ENCODE assay signal across 19 mouse cellular contexts in genomic region chr14:34451872-34452271, GRCm38 (mm10).
"Had no signal": no experiment of that assay in that cellular context is flagged by ENCODE, and none has a peak within 500 bp of the region (broad histone marks: within the 10 kb centered on the region; RNA-seq: fewer than 3 reads in every experiment).

No protein-coding gene starts in this region.

- H3K9ac ChIP-seq: liver, embryonic 15.5 days; liver, postnatal 0 days; lung, embryonic 15.5 days; midbrain, embryonic 12.5 days; neural tube, embryonic 12.5 days had no signal

- ATAC-seq: liver, postnatal 0 days; lung, postnatal 0 days; midbrain, embryonic 16.5 days had no signal

- H3K27me3 ChIP-seq: liver, embryonic 15.5 days; lung, embryonic 15.5 days; midbrain, embryonic 12.5 days; neural tube, embryonic 12.5 days had no signal

- H3K4me1 ChIP-seq: liver, embryonic 15.5 days; megakaryocyte, embryonic 14.5 days had no signal

- H3K27ac ChIP-seq: liver, embryonic 15.5 days; lung, embryonic 15.5 days; macrophage; midbrain, embryonic 12.5 days; neural tube, embryonic 12.5 days had no signal

- DNase-seq: liver, postnatal 0 days; lung, adult 2 months; lung, postnatal 14 days; lung, postnatal 36 days; midbrain, embryonic 14.5 days; right cerebral cortex, postnatal 14 days; right cerebral cortex, postnatal 4 days; spleen, adult 18-20 months; thymus, adult 18-20 months; thymus, postnatal 14 days; thymus, postnatal 36 days had no signal

- H3K4me2 ChIP-seq: liver, embryonic 15.5 days; lung, embryonic 15.5 days; midbrain, embryonic 12.5 days; neural tube, embryonic 12.5 days had no signal

- H3K9me3 ChIP-seq: liver, embryonic 15.5 days; lung, embryonic 15.5 days; megakaryocyte, embryonic 14.5 days; midbrain, embryonic 12.5 days; neural tube, embryonic 12.5 days had no signal

- H3K4me3 ChIP-seq: liver, embryonic 15.5 days; lung, embryonic 15.5 days; megakaryocyte, embryonic 14.5 days; midbrain, embryonic 12.5 days; neural tube, embryonic 12.5 days had no signal
